Mouse (Mus musculus) brain, adult 2 months (tissue): ENCODE data around the gene Gm34653.

ENCODE experiments used
- DNase-seq: peaks from one replicate; pipeline ENCODE4 v3.0.0; 2011; ENCODE audit warnings: low read depth, low spot score

Gene Gm34653

DNA sequence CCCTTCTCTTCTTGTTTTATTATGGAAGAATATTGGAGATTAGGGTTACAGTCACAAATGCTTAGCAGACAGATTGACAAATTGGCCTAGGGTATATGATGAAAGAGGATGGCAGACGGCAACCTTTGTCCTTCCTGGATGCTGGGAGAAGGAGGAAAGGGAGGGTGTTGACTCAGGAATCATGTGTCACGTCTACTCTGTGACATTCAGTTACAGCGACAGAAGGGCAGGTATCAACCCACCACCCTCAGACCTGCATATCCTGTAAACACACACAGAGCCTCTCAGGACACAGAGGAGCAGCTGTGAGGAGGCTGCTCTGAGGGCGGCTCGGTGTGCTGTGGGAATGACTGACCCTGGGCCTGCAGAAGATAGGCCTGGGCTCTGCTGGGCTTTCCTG, 50.4 kb downstream of the Gm34653 start:
- DNase-seq = no peak

DNA sequence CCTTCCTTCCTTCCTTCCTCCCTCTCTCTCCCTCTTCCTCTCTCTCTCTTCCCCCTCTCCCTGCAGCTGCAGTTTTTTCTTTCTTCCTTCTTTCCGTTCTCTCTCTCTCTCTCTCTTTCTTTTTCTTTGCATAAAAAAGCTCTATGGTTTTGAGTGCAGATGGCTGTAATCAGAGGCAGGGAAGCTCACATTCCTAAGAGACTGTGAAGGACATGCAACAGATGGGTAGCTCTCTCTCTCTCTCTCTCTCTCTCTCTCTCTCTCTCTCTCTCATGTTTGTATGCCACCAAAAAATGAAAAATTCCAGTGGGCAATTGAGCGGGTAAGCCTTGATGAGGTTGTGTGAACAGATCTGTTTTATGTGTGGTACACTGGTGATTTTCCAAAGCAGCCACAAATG, 51.4 kb downstream of the Gm34653 start:
- no peak for DNase-seq
